Mouse (Mus musculus): ENCODE measurements around the gene Fbxo6. TPM values are rescaled to one million over a fixed set of nuclear protein-coding genes. Genes with fewer than 3 reads are reported as not detected.
"Not testable (repeated sequence)": the region's sequence is repeated elsewhere in the genome, so short reads cannot be mapped to it uniquely, and the experiment has no call there.

Gene Fbxo6
- 22.8 and 57.9 TPM in 2 replicates for polyA plus RNA-seq (2012; rRNA removed)

DNA sequence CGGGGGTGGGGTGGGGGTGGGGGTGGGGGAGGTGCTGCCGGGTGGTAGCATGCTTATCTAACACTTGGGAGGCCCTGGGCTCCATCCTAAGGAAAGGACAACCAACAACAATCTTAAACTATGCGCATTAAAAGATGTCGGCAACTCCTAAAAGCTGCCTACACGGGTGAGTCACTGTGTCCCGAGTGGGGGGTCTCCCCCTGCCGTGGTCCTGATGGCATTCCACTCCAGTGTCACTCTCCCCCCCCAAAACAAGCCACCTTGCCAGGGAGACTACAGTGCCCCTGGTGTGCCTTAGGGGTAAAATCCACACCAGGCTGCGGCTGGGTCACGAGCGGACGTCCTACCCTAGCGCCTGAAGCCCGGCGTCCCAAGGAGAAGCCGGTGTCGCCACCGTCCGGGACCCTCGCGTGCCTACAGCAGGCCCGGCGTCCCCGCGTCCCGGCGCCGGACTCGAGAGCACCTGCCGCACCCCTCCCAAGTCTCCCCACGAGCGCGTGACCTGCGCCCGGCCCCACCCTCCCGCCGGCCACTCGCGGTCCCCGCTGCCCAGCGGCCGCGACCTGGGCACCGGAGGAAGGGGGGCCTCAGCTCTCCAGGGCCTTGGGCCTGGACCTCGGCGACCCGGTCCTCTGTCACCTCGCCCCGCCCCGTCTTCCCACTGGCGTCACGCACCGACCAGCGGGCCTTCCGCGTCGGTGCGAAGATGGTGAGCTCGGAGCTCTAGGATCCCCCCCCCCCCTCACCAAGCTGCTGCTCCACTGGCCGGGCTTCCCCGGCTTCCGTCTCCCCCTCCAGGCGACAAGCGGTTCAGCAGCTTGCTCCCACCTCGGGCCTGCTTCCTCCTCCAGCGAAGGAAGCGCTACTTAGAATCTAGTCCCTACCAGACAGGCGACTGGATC lies at the start of gene Fbxo6:
TSS of gene Fbxo6 (minus strand) at position 874 of the 902 bp plus-strand sequence.
- Histone ChIP-seq H3K4me3 (ENCODE audit: low read depth, low read length) (peak within 1 kb of the TSS; percentile 89), H3K4me1 (ENCODE audit: control insufficient read depth, insufficient read depth, insufficient read length, low read length) (peaks cover 7% of the 10 kb centered on the region; the same call in 1 of the 2 replicates), H3K27ac (ENCODE audit: insufficient read depth, low read depth, low read length) (peak within 1 kb of the TSS; percentile 96), H3K27me3 (ENCODE audit: control insufficient read depth, insufficient read depth, low read length) (no peaks in the 10 kb centered on the region), H3K36me3 (ENCODE audit: control insufficient read depth, insufficient read depth, low read length) (peaks cover 4% of the 10 kb centered on the region)
- TF ChIP-seq POLR2A (IDR thresholded peaks at IDR 0.05; ENCODE audit: low read depth, low read length) (peak; percentile 35; the same call in 1 of the 2 replicates), CTCF (IDR thresholded peaks at IDR 0.05; ENCODE audit: extremely low read depth, insufficient read length, insufficient replicate concordance, low read depth, low read length) (peak; percentile 57)
- WGBS, result under 1% methylated on average over 67 of the region's 67 CpGs

DNA sequence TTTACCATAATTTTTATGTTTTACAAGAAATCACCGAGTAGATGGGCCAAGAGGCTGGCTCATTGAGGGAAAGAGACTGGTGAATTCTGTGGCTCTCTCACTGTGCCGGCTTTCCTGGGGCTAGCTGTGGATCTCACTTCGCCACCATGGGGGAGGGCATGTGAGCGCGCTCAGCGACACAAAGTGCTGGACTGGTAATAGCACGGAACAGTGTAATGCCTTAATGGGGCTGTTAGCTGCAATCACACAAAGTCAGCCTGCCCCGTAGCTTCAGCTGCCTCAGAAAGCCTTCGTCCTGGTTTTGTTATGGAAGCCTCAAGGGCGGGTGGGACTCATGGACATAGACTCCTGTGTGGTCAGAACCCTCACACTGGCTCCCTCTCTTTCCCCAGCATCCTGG lies 46.8 kb upstream of the Fbxo6 start:
- no peak overlapping the region for H3K27ac ChIP-seq (ENCODE audit: insufficient read depth, low read depth, low read length)
- H3K36me3 ChIP-seq (ENCODE audit: control insufficient read depth, insufficient read depth, low read length), result no peaks in the 10 kb centered on the region
- TF ChIP-seq CTCF (IDR thresholded peaks at IDR 0.05; ENCODE audit: extremely low read depth, insufficient read length, insufficient replicate concordance, low read depth, low read length) (no peak), POLR2A (IDR thresholded peaks at IDR 0.05; ENCODE audit: low read depth, low read length) (no peak)
- no peaks in the 10 kb centered on the region for H3K4me1 ChIP-seq (ENCODE audit: control insufficient read depth, insufficient read depth, insufficient read length, low read length)
- WGBS, result 56% methylated on average over 10 of the region's 10 CpGs
- no peak overlapping the region for H3K4me3 ChIP-seq (ENCODE audit: low read depth, low read length)
- no peaks in the 10 kb centered on the region for H3K27me3 ChIP-seq (ENCODE audit: control insufficient read depth, insufficient read depth, low read length)

DNA sequence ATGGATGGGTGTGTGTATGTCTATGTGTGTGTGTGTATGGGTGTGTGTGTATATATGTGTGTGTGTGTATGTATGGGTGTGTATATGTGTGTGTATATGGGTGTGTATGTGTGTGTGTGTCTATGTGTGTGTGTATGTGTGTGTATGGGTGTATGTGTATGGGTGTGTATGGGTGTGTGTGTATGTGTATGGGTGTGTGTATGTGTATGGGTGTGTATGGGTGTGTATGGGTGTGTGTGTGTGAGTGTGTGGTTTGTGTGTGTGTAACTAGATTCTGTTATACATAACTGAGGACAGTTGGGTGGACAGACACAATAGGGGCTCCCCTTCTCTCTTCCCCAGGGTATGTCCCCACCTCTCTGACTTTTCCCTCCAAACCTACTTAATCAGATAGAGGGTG lies 42.5 kb upstream of the Fbxo6 start:
- Histone ChIP-seq H3K27me3 (ENCODE audit: control insufficient read depth, insufficient read depth, low read length) (no peaks in the 10 kb centered on the region), H3K36me3 (ENCODE audit: control insufficient read depth, insufficient read depth, low read length) (no peaks in the 10 kb centered on the region), H3K4me1 (ENCODE audit: control insufficient read depth, insufficient read depth, insufficient read length, low read length) (no peaks in the 10 kb centered on the region), H3K27ac (ENCODE audit: insufficient read depth, low read depth, low read length) (no peak overlapping the region), H3K4me3 (ENCODE audit: low read depth, low read length) (no peak overlapping the region)
- TF ChIP-seq CTCF (IDR thresholded peaks at IDR 0.05; ENCODE audit: extremely low read depth, insufficient read length, insufficient replicate concordance, low read depth, low read length) (no peak), POLR2A (IDR thresholded peaks at IDR 0.05; ENCODE audit: low read depth, low read length) (no peak)

DNA sequence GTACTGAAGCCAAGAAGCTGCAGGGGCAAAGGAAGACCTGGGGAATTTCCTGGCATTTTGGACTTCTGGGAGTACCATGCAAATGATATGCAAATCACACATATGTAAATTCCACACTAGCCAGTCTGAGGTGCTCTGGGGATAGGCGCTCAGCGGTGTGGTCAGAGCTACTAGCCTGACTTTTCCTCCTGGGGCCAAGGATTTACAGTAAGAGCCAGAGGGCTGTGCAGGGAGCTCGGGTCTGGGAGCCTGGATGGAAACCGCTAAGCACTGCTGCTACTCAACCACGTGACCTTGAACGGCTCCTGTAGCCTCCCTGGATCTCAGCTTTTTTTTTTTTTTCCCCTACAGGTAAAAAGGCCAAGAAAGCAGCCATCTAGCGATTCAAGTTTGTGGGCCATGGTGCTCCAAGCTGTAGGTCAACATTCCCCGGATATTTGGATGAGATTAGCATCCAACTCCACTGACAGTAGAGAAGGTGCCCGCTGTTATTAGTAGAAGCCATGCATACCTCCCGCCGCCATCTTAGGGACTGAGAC lies 40.8 kb upstream of the Fbxo6 start:
- TF ChIP-seq POLR2A (IDR thresholded peaks at IDR 0.05; ENCODE audit: low read depth, low read length), result no peak
- no peak for TF ChIP-seq CTCF (IDR thresholded peaks at IDR 0.05; ENCODE audit: extremely low read depth, insufficient read length, insufficient replicate concordance, low read depth, low read length)
- H3K4me1 ChIP-seq (ENCODE audit: control insufficient read depth, insufficient read depth, insufficient read length, low read length), result no peaks in the 10 kb centered on the region
- no peaks in the 10 kb centered on the region for H3K36me3 ChIP-seq (ENCODE audit: control insufficient read depth, insufficient read depth, low read length)
- 29% methylated on average over 11 of the region's 11 CpGs for WGBS
- H3K4me3 ChIP-seq (ENCODE audit: low read depth, low read length), result no peak overlapping the region
- no peaks in the 10 kb centered on the region for H3K27me3 ChIP-seq (ENCODE audit: control insufficient read depth, insufficient read depth, low read length)
- no peak overlapping the region for H3K27ac ChIP-seq (ENCODE audit: insufficient read depth, low read depth, low read length)

DNA sequence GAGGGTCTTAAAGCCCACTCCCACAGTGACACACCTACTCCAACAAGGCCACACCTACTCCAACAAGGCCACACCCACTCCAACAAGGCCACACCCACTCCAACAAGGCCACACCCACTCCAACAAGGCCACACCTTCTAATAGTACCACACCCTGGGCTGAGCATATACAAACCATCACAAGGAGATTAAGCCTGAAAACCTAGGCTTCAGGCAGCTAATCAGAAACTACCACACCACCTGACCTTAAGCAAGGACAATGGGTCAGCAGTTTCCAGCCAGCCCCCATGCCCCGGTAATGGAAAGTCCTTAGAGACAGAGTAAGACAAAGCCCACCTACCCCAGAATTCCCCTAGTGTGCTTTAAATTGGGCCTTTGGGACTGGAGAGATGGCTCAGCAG lies 36.8 kb upstream of the Fbxo6 start:
- not testable (repeated sequence) for H3K4me3 ChIP-seq (ENCODE audit: low read depth, low read length); H3K27ac ChIP-seq (ENCODE audit: insufficient read depth, low read depth, low read length); H3K4me1 ChIP-seq (ENCODE audit: control insufficient read depth, insufficient read depth, insufficient read length, low read length); H3K27me3 ChIP-seq (ENCODE audit: control insufficient read depth, insufficient read depth, low read length); H3K36me3 ChIP-seq (ENCODE audit: control insufficient read depth, insufficient read depth, low read length)
- 77% methylated on average over 1 of the region's 1 CpGs for WGBS

DNA sequence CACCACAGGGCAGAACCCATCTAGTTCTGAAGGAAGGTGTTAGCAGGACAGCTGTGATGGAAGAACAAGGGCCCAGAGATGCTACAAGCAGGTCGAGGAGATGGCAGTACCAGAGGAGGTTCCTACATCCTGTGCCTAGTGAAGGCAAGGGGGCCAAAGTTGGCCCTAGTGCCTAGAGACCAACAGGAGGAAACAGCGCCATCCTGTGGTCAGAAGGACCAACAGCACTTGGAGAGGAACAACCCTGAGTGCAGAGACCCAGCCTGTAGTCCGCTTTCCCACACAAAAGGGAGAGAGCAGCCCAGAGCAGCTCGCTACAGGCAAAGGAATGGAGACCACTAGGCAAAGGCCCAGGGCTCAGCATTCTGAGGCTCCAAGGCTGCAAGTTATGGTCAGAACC lies 33.9 kb upstream of the Fbxo6 start:
- Histone ChIP-seq H3K4me1 (ENCODE audit: control insufficient read depth, insufficient read depth, insufficient read length, low read length) (no peaks in the 10 kb centered on the region), H3K27ac (ENCODE audit: insufficient read depth, low read depth, low read length) (no peak overlapping the region)
- 53% methylated on average over 4 of the region's 4 CpGs for WGBS

DNA sequence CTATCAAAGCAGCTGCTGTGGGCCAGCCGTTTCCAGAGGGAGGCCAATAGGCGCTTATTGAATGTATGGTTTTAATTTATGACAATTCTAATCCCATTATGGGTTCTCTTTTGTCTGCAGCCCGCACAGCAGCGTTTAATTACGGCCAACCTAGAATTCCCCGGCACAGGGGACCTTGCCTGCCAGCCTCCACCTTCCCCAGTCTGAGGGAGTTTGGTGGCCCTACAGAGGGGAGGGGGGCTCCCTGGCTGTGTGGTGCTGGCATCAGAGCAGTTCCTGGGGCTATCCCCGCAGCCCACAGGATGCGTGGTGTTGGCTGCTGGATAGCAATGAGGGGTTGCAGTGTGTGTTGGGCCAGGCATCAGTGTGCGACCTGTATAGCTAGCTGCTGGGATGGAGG lies 32.6 kb upstream of the Fbxo6 start:
- Histone ChIP-seq H3K36me3 (ENCODE audit: control insufficient read depth, insufficient read depth, low read length) (no peaks in the 10 kb centered on the region), H3K27me3 (ENCODE audit: control insufficient read depth, insufficient read depth, low read length) (no peaks in the 10 kb centered on the region), H3K4me1 (ENCODE audit: control insufficient read depth, insufficient read depth, insufficient read length, low read length) (no peaks in the 10 kb centered on the region), H3K4me3 (ENCODE audit: low read depth, low read length) (no peak overlapping the region), H3K27ac (ENCODE audit: insufficient read depth, low read depth, low read length) (no peak overlapping the region)
- no peak for TF ChIP-seq CTCF (IDR thresholded peaks at IDR 0.05; ENCODE audit: extremely low read depth, insufficient read length, insufficient replicate concordance, low read depth, low read length)
- TF ChIP-seq POLR2A (IDR thresholded peaks at IDR 0.05; ENCODE audit: low read depth, low read length), result no peak
- WGBS, result 73% methylated on average over 9 of the region's 9 CpGs

More for the DNA sequence above, 33.9 kb upstream of the Fbxo6 start:
- Histone ChIP-seq H3K36me3 (ENCODE audit: control insufficient read depth, insufficient read depth, low read length) (no peaks in the 10 kb centered on the region), H3K4me3 (ENCODE audit: low read depth, low read length) (no peak overlapping the region), H3K27me3 (ENCODE audit: control insufficient read depth, insufficient read depth, low read length) (no peaks in the 10 kb centered on the region)
- no peak for TF ChIP-seq CTCF (IDR thresholded peaks at IDR 0.05; ENCODE audit: extremely low read depth, insufficient read length, insufficient replicate concordance, low read depth, low read length)
- TF ChIP-seq POLR2A (IDR thresholded peaks at IDR 0.05; ENCODE audit: low read depth, low read length), result no peak
